Mouse (Mus musculus) hematopoietic stem cell, adult 5-6 weeks (primary cell): ENCODE measurements around the gene Efna3. TPM values are rescaled to one million over a fixed set of nuclear protein-coding genes. Genes with fewer than 3 reads are reported as not detected.

Experiments
- ATAC-seq, 2 experiments: fragments of 125-278 bp in 1 of 2; replicated peaks in 1 of 2; 2 replicates each; pipeline ENCODE4 v1.8.0; 2016 to 2017; ENCODE audit warnings: inconsistent platforms in 2 of 2, mild to moderate bottlenecking in 2 of 2, moderate number of reproducible peaks in 2 of 2, low read depth in 1 of 2, moderate TSS enrichment in 1 of 2; ENCODE audit not compliant: low FRiP score in 2 of 2, poor library complexity in 2 of 2, severe bottlenecking in 2 of 2, insufficient read depth in 1 of 2, low TSS enrichment in 1 of 2
- total RNA-seq: library from RNA; stranded (forward); fragments of 172-1452, 232-1000 nt; gene quantifications from 2 replicates; pipeline ENCODE4 v1.2.3, GENCODE M21; 2017

Efna3 gene
- total RNA-seq, 1 experiment from 2014 or later = not detected

DNA sequence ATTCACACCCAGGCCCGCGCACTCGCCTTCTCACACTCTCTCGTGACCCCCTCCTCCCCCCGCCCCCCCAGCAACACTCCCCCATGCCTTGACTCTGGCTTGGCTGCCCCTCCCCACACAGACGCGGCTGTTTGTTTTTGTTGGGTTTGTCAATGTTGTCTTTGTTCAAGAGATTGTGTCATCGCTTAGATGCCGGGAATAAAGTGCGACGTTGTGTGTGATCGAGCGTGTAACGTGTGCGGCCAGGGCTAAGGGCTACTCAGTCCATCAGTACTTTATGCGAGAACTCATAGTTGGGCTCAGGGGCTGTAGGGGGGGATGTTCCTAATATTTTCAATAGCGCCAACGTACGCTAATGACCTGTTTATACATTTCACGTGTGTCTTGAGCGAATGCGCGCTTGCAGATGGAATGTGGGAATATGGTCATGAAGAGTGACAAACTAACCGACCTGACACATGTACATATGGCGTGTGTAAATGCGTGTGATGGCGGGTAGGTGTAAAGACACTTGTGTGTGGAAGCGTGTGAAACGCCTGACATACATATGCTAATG lies 42.6 kb downstream of the Efna3 start:
- no peak for ATAC-seq

DNA sequence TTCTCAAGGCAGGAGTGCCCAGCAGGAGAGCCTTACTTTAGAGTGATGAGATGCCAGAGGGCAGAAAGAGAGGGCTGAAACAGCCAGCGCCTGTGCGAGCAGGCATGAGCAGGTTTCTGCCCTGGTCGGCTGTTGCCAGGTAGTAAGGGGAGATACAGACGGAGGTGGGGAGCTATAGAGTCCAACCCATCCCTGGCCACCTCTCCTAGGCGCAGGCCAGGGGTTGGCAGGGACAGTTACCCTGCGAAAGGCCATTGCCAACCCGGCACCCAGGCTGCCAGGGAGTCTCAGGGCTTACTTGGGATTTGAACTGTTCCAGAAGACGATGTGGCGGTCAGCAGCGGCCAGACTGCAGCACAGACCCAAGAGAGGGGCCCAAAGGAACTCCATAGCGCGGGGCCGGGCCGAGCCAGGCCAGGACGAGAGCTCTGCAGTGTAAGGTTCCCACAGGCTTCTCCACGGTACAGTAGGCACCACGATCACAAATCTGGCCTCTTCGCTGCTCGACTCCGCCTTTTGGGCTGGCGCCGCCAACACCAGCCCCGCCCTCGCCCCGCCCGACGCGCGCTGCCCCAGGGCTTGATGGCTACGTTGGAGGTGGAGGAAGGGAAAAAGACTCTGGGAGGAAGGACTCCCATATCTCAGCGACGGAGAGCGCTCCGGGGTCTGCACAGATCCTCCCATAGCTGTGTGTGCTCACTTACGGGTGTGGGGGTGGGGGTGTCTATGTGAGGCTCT lies 43.4 kb downstream of the Efna3 start:
- peak in 1 of 2 experiments; percentile 63; a peak in 2 of 4 replicates for ATAC-seq

DNA sequence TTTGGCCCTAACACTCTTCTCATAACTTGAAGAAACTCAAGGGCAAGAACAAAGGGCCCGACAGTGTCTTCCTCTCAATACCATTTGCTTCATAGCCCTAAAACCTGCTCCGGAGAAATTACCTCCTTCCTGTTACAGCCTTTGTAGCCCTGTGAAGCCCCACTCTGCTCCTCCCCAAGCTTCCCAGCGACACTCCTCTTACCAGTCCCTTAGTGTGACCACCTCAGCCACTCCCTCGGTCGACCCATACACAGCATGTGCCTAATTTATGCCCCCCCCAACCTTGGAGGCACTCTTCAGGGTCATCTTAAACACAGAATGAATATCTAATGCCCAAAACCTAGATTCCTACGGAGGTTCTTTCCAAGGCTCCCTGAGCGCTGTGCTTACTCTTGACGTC lies 44.1 kb downstream of the Efna3 start:
- no peak for ATAC-seq

DNA sequence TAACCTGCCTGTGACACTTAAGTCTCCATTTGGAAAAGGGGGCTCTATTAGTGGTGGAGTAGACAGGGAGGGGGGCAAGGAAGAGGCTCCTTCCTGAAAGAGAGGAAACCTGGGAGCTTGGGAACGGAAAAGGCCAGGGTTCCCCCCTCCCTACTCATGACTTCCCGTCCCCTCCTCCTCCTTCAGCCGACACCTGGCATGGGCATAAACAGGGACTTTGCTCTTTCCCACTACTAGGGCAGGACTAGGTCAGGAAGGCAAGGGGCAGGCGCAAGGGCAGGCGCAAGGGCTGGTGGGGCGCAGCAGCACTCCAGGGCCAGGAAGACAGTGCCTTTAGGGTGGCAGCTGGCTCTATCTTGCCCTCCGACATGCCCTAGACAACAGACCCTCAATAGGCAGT lies 44.7 kb downstream of the Efna3 start:
- ATAC-seq = no peak

DNA sequence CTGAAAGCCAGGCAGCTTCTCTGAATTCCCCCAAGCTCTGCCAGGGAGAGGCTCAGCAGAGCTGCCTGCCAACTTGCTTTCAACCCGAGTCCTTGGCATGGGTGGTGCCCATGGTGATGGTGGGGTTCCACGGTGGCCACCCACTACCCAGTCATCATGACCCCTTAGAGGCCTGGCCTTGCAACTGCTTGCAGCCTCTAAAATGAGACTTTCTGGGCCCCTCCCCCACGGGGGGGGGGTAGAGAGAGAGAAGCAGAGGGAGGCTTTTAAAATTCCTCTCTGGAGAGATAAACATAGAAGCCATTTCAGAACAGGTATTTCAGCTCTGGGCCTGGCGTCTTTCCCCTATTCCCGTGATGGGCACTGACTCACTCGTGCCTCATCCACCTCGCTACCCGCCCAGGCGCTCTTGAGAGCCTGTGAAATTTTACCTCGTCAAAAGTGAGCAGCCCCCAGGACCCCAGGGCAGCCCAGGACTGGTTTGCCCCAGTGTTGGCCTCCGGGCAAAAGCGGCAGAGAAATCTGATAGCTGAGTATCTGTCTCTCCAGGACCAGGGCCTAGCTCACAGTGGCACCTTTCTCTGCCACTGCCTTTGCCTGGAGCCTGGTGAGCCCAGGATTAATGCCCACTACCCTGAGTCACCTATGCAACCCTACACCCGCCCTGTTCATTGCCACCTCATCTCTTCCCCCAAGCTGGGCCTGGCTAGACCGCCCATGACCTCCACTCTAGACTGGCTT lies 45.3 kb downstream of the Efna3 start:
- ATAC-seq = no peak

DNA sequence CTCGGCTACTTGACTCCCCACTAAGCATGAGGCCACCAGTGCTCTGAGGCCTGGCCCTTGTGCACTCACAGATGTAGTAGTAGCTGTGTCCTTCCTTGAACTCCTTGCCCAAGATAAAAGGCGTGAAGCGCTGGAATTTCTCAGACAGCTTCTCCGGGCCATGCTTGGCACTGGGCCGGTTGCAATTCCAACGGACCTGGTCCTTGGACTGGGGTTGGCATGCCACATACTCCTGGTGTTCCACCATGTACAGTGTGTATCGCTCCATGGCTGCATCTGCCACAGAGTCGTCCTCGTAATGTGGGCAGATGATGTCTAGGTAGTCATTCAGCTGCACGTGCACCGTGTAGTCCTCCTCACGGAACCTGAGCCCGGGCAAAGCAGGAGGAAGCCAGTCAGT lies 46.7 kb downstream of the Efna3 start:
- ATAC-seq = no peak

DNA sequence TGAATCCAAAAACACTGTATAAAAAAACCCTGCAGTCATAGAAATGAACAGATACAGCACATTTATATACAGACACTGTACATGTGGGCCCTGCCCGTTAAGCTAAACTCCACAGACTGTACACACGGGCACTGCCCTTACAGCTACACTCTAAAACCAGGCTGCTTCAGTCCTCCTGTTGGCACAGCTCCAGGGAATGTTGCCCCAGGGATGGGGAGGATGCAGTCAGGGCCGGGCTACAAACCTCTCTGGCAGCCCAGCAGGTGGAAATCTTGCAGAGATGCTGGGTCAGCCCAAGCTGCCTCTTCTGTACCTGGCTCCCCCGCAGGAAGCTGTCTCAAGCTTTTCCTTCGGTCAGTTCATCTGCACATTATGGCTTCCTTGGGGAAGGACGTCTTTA lies 51.0 kb downstream of the Efna3 start:
- ATAC-seq = no peak

DNA sequence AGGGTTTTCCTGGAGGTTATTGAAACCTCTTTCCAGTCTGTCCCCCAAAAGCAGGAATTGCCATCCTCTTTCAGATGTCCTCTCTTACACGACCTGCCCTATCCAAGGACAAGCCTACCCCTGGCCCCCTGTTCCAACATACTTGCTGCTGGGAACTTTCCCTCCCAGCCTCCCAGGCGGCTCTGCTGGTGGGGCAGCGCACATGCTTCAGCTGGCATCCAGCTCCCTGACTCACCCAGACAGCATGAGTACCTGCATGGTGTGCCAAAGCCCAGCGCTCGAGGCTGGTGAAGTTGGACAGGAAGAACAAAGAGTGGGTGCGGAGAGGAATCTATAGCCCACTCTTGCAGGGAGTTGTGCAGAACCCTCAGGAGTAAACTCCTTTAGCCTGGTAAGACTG lies 51.9 kb downstream of the Efna3 start:
- no peak for ATAC-seq

DNA sequence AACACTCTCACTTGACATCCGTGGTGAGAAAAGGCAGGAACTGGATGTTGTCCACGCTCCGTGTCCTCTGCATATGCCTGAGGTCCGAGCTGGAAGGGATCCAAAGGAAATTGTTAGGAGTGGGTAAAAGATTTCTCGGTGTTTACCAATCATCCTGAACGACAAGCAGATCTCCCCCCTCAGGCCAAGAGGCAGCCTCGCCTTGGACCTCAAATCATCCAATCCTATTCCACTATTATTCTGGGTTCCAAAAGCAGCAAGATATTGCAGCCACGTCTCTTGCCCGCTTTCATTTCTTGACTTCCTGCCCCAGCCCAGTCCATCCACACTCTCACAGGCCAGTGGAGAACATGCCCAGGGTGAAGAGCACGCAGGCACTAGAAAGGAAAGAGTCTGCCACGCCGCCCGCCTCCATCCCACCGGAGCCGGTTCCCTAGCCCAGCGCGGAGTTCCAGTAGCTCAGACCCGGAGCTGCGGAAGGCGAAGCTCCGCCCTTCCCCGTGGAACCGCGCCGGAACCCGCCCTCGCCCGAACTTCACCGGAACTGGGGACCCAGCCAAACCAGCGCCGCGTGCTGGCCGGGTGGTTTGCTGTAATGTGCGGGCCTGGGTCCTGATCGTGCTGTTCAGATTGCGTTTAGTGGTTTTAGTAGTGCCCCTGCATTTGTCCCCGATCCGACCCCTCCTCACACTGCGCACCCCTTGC lies 52.6 kb downstream of the Efna3 start, which contains the start of gene Slc50a1:
Gene Slc50a1, minus strand, starts transcription at position 520 of the 705 bp plus-strand sequence.
- ATAC-seq = peak; percentile 58 to 80

GRCm38 (mm10) chr3:89268916-89269315 lies 53.8 kb downstream of the Efna3 start:
- ATAC-seq = no peak

GRCm38 (mm10) chr3:89266439-89266893 lies 56.3 kb downstream of the Efna3 start:
- ATAC-seq = peak; percentile 81 to 85

Other genes starting within 250 kb of the Efna3 start
- gene Rusc1, start 229.7 kb downstream of the Efna3 start, total RNA-seq = 8.4 and 15.2 TPM in 2 replicates
- not detected in 2 replicates for gene Gm43738, start 221.9 kb downstream of the Efna3 start, total RNA-seq
- 78.9 and 98.4 TPM in 2 replicates for gene Fdps, start 221.0 kb downstream of the Efna3 start, total RNA-seq
- gene Pklr, start 186.8 kb downstream of the Efna3 start, total RNA-seq = 1.9 and 15.5 TPM in 2 replicates
- gene Hcn3, start 162.8 kb downstream of the Efna3 start, total RNA-seq = 1.5 and 3.5 TPM in 2 replicates
- gene Clk2, start 158.2 kb downstream of the Efna3 start, total RNA-seq = 73.3 and 87.2 TPM in 2 replicates
- gene Scamp3, start 145.5 kb downstream of the Efna3 start, total RNA-seq = 23.5 and 23.8 TPM in 2 replicates
- 7.3 and 8.0 TPM in 2 replicates for gene Fam189b, start 139.8 kb downstream of the Efna3 start, total RNA-seq
- 33.2 and 43.8 TPM in 2 replicates for gene Gba, start 120.0 kb downstream of the Efna3 start, total RNA-seq
- 0.38 TPM in 1 of 2 replicates, not detected in the other for gene Thbs3, start 107.8 kb downstream of the Efna3 start, total RNA-seq
- gene Mtx1, start 95.9 kb downstream of the Efna3 start, total RNA-seq = 52.1 and 81.3 TPM in 2 replicates
- gene Muc1, start 93.9 kb downstream of the Efna3 start, total RNA-seq = 0.44 and 1.7 TPM in 2 replicates
- 108 and 186 TPM in 2 replicates for gene Krtcap2, start 77.0 kb downstream of the Efna3 start, total RNA-seq
- gene Trim46, start 76.7 kb downstream of the Efna3 start, total RNA-seq = 3.4 and 3.8 TPM in 2 replicates
- 65.6 and 96.1 TPM in 2 replicates for gene Dpm3, start 63.6 kb downstream of the Efna3 start, total RNA-seq
- 96.6 and 133 TPM in 2 replicates for gene Slc50a1, start 52.4 kb downstream of the Efna3 start, total RNA-seq
- gene Efna1, start 41.8 kb downstream of the Efna3 start, total RNA-seq = 0.75 TPM in 1 of 2 replicates, not detected in the other
- gene Efna4, start 15.1 kb upstream of the Efna3 start, total RNA-seq = 0.99 and 3.4 TPM in 2 replicates
- gene Adam15, start 27.0 kb upstream of the Efna3 start, total RNA-seq = 28.9 and 30.9 TPM in 2 replicates
- gene Dcst2, start 39.0 kb upstream of the Efna3 start, total RNA-seq = not detected in 2 replicates
- not detected in 2 replicates for gene Dcst1, start 42.3 kb upstream of the Efna3 start, total RNA-seq
- gene Zbtb7b, start 71.8 kb upstream of the Efna3 start, total RNA-seq = 8.6 and 9.9 TPM in 2 replicates
- 0.15 and 1.9 TPM in 2 replicates for gene Lenep, start 79.8 kb upstream of the Efna3 start, total RNA-seq
- 12.9 and 18.2 TPM in 2 replicates for gene Flad1, start 88.9 kb upstream of the Efna3 start, total RNA-seq
- gene Cks1b, start 95.4 kb upstream of the Efna3 start, total RNA-seq = 106 and 133 TPM in 2 replicates
- 50.8 and 51.2 TPM in 2 replicates for gene Shc1, start 95.5 kb upstream of the Efna3 start, total RNA-seq
- gene Pygo2, start 107.2 kb upstream of the Efna3 start, total RNA-seq = 11.8 and 14.3 TPM in 2 replicates
- gene Pbxip1, start 113.7 kb upstream of the Efna3 start, total RNA-seq = 26.7 and 28.4 TPM in 2 replicates
- 21.4 and 21.6 TPM in 2 replicates for gene Pmvk, start 131.6 kb upstream of the Efna3 start, total RNA-seq
- not detected in 2 replicates for gene Kcnn3, start 197.2 kb upstream of the Efna3 start, total RNA-seq